Mouse (Mus musculus): ENCODE data around the gene Tmie.

GRCm38 (mm10) chr9:110893429-110893828, 13.5 kb upstream of the Tmie start:
- TF ChIP-seq CTCF (IDR thresholded peaks at IDR 0.05; ENCODE audit: extremely low read depth, insufficient read depth, low read length) (no peak), POLR2A (IDR thresholded peaks at IDR 0.05; ENCODE audit: extremely low read depth, insufficient read depth, low read length) (no peak)
